ENCODE assay signal across 8 mouse cellular contexts in the genomic region with DNA sequence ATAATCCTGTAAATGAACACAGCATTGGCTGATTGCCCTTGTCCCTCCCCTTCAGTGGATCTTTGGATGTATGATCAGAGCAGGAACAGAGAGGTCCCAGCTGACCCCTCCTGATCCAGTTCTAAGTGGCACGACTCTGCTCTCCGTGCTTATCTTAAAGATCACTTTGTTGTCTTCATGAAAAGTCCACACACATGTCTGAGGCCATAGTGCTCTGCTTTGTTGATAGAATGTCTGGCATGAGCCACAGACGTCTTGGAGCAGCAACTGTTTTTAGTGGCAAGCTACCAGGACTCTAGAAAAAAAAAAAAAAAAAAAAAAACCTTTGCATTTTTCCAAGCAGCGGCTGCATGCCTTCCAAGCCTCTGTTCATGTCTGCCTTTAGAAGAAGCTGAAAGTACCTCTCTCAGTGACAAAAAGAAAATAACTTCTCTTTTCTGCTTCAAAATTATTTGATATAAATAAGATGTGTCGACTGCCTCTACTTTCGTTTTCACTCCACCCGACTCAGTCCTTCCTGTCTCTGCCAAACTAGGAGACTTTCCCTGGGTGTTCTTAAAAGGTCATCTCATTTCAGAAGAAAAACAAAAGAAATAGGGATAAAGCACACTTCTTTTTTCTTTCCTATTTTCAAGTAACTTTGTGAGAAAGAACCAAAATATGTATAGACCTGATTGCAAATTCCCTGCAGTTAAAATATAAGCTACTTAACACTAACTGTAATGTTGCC.
A peak's percentile ranks its signal among the peaks of the same experiment; 100 is the strongest.
DNase-seq lines count a peak whose midpoint lies in the region; ATAC-seq lines count a peak whose summit lies in the region.

No protein-coding gene starts in this region.

- H3K4me2 ChIP-seq in forebrain, embryonic 15.5 days (replicated peaks), result no peak overlapping the region; the same call in 1 of the 2 replicates
- H3K4me2 ChIP-seq in embryonic facial prominence, embryonic 13.5 days, result peak overlapping the region; percentile 44

- H3K27me3 ChIP-seq in forebrain, embryonic 15.5 days, result no peaks in the 10 kb centered on the region
- no peaks in the 10 kb centered on the region for H3K27me3 ChIP-seq in forebrain, embryonic 10.5 days (ENCODE audit: poor library complexity, severe bottlenecking)
- H3K27me3 ChIP-seq in embryonic facial prominence, embryonic 13.5 days, result no peaks in the 10 kb centered on the region
- H3K27me3 ChIP-seq in splenic B cell, adult 2 months (ENCODE audit: control insufficient read depth, insufficient read depth, low read length, poor library complexity, severe bottlenecking), result no peaks in the 10 kb centered on the region

- WGBS in forebrain, embryonic 15.5 days, result 50% methylated on average over 7 of the region's 7 CpGs
- 77% methylated on average over 7 of the region's 7 CpGs for WGBS in forebrain, embryonic 10.5 days
- 32% methylated on average over 7 of the region's 7 CpGs for WGBS in embryonic facial prominence, embryonic 13.5 days

- no peak overlapping the region for H3K4me3 ChIP-seq in forebrain, embryonic 15.5 days
- H3K4me3 ChIP-seq in forebrain, embryonic 10.5 days, result no peak overlapping the region
- peak overlapping the region; percentile 19 for H3K4me3 ChIP-seq in embryonic facial prominence, embryonic 13.5 days

- intact Hi-C loops in heart, postnatal 10 days (cut with DNase I), result no loop called here

- no peak for DNase-seq in forebrain, embryonic 10.5 days (ENCODE audit: extremely low spot score, low spot score)
- peak; percentile 81 for DNase-seq in adipocyte (ENCODE audit: low spot score)
- peak; percentile 70 to 71 for DNase-seq in heart, postnatal 10 days
- DNase-seq in layer of hippocampus, adult 9-11 months, result peak; percentile 5
- peak; percentile 44 for DNase-seq in lung, postnatal 14 days
- DNase-seq in splenic B cell, adult 2 months (ENCODE audit: low read depth, low spot score), result peak; percentile 46

- no peaks in the 10 kb centered on the region for H3K4me1 ChIP-seq in forebrain, embryonic 15.5 days
- no peaks in the 10 kb centered on the region for H3K4me1 ChIP-seq in forebrain, embryonic 10.5 days
- H3K4me1 ChIP-seq in embryonic facial prominence, embryonic 13.5 days, result 0 out of 2 replicates have a peak, but pooled peaks cover 3% of the 10 kb centered on the region

- ATAC-seq in forebrain, embryonic 15.5 days (replicated peaks), result peak; percentile 55; the same call in 1 of the 2 replicates
- ATAC-seq in embryonic facial prominence, embryonic 13.5 days (ENCODE audit: insufficient number of reproducible peaks, insufficient read depth, low FRiP score, low TSS enrichment, low read depth), result no peak

- no peaks in the 10 kb centered on the region for H3K36me3 ChIP-seq in forebrain, embryonic 15.5 days
- H3K36me3 ChIP-seq in forebrain, embryonic 10.5 days (replicated peaks), result no peaks in the 10 kb centered on the region
- no peaks in the 10 kb centered on the region for H3K36me3 ChIP-seq in embryonic facial prominence, embryonic 13.5 days
- H3K36me3 ChIP-seq in splenic B cell, adult 2 months (ENCODE audit: control insufficient read depth, insufficient read depth, low read length, poor library complexity, severe bottlenecking), result no peaks in the 10 kb centered on the region

- H3K27ac ChIP-seq in forebrain, embryonic 15.5 days (replicated peaks), result no peak overlapping the region
- H3K27ac ChIP-seq in forebrain, embryonic 10.5 days, result no peak overlapping the region
- peak overlapping the region; percentile 69 for H3K27ac ChIP-seq in embryonic facial prominence, embryonic 13.5 days

- H3K9ac ChIP-seq in forebrain, embryonic 15.5 days (replicated peaks), result no peak overlapping the region
- H3K9ac ChIP-seq in embryonic facial prominence, embryonic 13.5 days, result no peak overlapping the region

- no peaks in the 10 kb centered on the region for H3K9me3 ChIP-seq in forebrain, embryonic 15.5 days
- H3K9me3 ChIP-seq in forebrain, embryonic 10.5 days, result no peaks in the 10 kb centered on the region
- no peaks in the 10 kb centered on the region for H3K9me3 ChIP-seq in embryonic facial prominence, embryonic 13.5 days
